17 mouse cellular contexts compared by ENCODE assay signal in genomic region chr9:64001081-64001480, GRCm38 (mm10).
"Had no signal": no experiment of that assay in that cellular context is flagged by ENCODE, and none has a peak within 500 bp of the region (broad histone marks: within the 10 kb centered on the region; RNA-seq: fewer than 3 reads in every experiment).

No protein-coding gene starts in this region.

- ATAC-seq: lung, postnatal 0 days; midbrain, embryonic 13.5 days had no signal

- H3K4me3 ChIP-seq: layer of hippocampus, adult 2 months; midbrain, embryonic 13.5 days; myocyte; neural tube, embryonic 15.5 days had no signal

- H3K4me2 ChIP-seq: midbrain, embryonic 13.5 days; neural tube, embryonic 15.5 days had no signal

- H3K27ac ChIP-seq: layer of hippocampus, adult 2 months; liver, embryonic 14.5 days; neural tube, embryonic 15.5 days; stomach, postnatal 0 days had no signal

- H3K9ac ChIP-seq: liver, embryonic 14.5 days; midbrain, embryonic 13.5 days; neural tube, embryonic 15.5 days had no signal

- H3K9me3 ChIP-seq: midbrain, embryonic 13.5 days; neural tube, embryonic 15.5 days had no signal

- H3K27me3 ChIP-seq: midbrain, embryonic 13.5 days; neural tube, embryonic 15.5 days had no signal

- DNase-seq: kidney, adult 8-10 months; kidney, postnatal 4 days; left cerebral cortex, postnatal 4 days; liver; lung, adult 2 months; lung, postnatal 36 days; right cerebral cortex, adult 18-20 months; right cerebral cortex, postnatal 25 days; thymus, adult 18-20 months; thymus, postnatal 14 days had no signal

- H3K36me3 ChIP-seq: midbrain, embryonic 13.5 days; neural tube, embryonic 15.5 days had no signal
